Mouse (Mus musculus) lung, postnatal 36 days (tissue): ENCODE data around the gene Erg.

ENCODE experiments used
- DNase-seq: peaks from one replicate; pipeline ENCODE4 v3.0.0; 2022; ENCODE audit warnings: mixed read lengths

The Erg gene

DNA sequence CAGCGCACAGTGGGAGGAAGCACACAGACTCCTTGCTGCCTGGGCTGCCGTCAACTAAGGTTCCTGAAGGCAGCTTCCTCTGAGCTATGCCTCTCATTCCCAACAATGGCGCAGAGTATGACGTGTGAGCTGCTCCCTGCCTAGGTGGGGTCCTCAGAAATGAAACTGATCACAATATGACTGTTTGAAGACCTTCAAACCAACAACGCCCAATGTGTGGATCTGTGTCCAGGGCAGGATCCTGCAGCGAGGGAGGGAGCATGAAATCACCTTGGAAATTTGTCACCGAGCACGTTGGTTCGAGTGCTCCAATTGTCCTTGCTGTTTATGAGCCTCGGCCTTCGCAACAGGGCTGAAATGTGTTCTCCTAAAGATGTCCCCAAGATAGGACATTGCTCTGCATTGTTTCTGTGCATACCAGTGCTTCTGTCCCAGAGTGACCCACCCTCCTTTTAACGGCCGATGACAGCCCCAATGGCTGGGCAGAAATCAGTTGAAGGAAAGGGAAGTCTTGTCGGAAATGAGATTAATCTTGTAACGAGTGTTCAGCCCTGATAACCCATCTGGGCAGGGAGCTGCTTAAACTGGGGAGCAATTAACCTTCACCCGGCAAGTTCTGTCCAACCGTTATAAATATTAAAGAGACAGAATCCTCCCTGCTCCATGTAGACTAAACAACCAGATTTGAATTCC is 147.4 kb downstream of the Erg start:
- DNase-seq = peak; percentile 83

DNA sequence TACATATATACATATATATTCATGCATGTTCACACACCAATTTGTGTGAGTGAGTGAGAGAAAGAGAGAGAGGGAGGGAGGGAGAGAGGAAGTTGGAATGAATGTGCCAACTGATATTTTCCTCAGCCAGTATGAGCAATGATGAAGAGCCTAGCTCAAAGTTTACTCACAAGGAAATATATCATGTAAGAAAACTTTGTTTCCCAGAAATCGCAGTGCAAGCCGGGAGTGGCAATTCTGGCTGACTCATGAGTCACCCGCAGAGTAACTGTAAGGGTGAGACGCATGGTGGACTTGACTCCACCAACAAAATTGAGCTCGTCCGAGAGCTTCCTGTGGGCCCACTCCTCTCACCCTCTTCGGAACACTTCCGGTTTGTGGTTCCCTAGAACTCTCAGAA is 149.8 kb downstream of the Erg start:
- DNase-seq = no peak

DNA sequence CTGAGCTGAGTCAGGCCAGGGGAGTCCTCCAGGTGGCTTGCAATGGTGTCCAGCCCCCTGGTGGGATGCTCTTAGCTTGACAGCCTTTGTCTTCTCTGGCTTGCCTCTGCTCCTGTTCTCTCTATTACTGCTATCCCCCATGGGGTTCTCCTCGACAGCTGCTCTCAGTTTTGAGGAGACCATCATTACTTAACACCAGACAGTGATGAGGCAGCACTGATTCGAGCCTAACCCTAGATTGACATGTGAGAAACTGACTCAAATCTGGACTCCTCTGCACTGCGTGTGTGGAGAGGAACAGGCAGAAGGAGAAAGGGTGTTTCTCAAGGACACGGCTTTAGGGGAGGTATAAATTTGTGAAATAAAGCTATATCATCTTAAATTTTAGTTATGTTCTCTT is 150.3 kb downstream of the Erg start:
- DNase-seq = no peak

DNA sequence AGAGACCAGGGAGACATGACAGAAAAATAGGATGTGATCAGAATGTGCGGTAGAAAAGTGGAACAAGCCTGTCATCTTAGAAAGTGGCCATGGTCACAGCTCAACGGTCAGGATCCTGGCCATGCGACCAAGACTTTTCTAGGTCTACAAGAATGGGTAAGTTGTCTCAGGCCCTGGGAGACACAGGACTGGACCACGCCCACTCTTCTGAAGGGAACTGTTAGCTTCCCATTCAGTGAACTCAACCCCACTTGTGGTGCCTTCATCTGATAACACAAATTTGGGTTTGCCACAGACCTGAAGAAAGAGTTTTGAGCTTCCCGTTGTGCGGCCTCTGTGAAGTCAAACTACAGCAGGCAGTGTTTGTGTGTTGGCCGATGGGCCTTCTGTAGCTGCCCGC is 152.0 kb downstream of the Erg start:
- no peak for DNase-seq

DNA sequence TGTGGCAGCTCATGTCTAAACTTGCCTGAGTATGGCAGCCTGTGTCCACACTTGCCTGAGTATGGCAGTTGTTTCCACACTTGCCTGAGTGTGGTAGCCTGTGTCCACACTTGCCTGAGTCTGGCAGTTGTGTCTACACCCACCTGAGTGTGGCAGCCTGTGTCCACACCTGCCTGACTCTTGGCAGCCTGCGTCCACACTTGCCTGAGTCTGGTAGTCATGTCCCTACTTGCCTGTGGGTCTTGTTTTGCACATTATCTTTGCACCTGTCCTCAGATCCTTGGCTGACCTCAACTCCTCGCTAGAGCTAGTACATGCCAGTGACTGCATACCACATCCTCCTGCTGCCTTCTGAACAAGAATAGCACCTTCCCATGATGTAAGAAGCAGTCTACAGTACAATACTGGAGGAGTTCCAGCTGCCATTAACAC is 153.8 kb downstream of the Erg start:
- no peak for DNase-seq

DNA sequence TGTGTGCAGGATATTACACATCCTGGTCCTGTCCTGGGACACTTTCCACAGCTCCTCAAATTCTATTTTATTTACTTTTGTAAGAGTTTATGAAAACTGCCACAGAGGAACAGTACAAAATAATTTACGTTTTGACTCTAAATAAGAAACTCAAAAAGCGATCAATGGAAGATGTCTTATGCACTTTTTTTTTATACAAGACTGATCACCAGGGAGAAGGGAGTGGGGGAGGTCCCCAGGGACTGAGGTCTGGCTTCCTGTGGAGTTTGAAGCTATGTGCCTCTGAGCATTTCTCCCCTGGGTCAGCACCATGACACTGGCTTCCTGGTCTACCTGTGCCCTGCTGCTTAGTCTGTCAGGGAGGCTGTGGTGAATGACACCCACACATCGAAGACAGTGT is 156.5 kb downstream of the Erg start:
- no peak for DNase-seq

DNA sequence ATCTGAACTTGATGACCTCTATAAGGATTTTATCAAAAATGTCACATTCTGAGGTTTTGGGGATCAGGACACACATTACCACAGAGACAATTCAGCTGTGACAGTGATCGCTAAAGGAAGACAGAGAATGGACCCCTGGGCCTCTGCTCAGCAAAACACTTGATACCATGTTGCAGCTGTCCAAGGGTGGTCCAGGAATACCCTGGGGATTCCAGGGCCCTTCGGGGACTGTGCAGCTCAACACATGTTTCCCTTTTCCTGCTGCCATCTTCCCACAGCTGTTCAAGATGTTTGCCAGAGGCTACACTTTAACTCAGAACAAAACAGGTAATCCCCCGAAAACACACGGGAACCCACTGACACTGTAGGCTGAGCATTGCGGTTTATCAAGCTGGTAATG is 158.2 kb downstream of the Erg start:
- DNase-seq = no peak

DNA sequence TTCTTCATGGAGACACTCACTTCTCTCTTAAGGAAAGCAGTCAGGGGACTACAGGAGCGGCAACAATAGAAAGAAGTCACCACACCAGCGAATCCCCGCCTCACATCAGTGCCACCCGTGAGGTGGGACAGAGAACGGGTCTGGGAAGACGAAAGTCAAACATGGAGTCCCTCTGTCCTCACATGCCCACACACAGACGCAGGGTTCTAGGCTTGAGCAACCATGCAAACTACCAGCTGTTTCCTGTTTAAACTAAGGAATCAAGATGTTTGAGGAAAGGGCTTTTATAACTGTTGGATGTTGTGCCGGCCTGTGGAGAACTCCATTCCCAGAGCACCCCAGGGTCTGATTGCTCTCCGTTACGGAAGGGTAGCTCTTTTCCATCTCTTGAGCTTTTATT is 158.9 kb downstream of the Erg start:
- no peak for DNase-seq

DNA sequence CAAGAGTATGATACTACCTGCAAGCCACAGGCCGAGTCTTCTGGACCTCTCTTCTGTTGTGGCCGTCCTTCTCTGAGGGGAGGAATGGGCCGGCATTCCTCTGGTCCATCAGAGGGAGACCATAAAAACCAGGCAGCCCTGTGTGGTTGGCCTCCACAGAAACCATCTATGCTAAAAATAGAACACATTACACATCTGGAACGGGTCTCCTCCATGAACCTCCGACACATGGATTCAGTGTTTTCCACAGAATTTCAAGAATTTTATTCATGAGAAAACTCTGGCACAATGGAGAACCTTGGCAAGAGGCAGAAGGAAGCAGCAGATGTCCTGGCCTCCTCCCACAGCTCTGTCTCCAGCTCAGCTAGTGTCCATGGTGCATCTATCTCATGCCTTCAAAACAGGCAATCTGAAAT is 163.7 kb downstream of the Erg start:
- no peak for DNase-seq

DNA sequence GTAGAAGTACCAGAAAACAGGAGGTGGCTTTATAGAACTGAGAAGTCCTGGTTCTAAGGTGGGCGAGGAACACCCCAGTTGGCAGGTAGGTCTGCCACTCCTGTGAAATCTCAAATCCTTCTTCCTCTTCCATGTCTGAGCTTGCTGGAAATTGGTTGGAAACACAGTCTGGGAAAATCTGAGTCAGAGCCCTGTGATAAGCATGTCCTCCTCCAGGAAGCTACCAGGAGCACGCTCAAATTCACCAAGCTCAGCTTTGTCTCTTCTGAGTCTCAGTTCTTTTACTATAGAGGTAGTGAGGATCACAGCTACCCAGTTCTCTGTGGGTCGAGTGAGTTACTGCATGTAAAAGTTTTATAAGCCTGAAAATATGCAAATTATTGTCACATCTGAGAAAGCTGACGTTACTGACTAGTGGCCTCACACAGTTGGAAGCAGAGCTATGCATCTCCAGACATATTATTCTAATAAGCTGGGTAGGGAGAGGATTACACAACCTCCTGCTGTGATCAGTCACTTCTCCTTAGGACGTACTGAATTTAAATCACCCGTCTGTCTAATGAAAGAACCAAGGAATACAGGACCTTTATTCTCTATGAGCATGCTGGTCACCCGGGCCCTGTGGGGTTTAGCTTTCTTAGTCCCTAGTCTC is 165.0 kb downstream of the Erg start:
- DNase-seq = no peak

DNA sequence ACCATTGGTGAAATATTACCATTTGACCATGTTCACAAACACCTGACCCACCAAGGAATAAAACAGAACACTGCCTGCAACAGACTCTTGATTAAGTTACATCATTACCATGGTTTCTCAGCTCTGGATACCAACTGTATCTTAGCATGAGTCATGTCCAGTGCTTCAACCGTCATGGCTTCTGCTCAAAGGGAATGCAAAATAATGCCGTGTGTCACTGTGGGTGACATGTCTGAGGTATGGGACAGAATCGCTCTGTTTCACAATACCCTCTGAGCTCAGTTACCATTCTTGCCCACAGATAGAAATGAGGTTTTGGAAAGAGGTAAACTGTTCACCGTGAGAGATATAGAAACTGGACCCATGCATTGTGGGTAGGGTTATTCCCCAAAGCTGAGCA is 170.5 kb downstream of the Erg start:
- DNase-seq = no peak

DNA sequence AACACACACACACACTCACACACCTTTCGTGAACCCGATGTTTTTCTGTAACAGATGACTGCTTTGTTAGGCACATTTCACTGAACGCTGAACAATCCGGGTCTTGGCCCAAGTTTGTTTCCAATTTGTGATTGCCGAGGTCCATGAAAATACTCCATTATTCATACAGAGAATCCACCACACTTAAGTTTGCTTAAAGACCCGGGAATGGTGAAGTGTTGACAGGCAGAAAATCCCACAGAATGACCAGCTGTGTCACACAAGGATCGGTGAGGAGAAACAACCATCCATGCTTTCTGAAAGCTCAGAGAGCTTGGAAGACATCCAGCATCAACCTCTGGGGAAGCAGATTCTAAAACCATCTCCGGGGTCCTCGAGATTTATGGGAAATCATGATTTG is 171.0 kb downstream of the Erg start:
- no peak for DNase-seq

DNA sequence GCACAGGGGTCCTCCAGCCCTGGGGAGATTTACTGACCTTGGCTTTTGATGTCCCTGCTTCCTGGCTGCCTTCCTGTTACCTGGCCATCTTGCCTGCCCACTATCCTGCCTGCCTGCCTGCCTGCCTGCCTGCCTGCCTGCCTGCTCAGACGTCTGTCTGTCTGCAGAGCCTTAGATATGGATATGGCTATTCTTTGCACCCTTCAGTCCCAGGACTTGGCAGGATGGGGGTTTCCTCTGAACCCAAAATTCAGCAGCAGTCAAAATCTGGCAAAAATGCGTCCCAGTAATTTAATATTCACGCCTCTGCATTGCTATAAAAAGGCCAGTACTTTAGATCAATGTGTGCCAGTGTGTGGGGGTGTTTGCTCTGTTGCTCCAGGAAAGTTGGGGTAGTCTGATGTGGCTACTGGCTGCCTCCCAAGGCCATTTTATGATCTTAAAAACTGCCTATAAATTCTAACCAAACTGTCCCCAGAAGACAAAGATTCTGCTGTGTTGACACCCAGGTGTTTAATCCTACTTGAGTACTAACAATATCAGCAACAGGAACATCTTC is 172.9 kb downstream of the Erg start:
- no peak for DNase-seq

DNA sequence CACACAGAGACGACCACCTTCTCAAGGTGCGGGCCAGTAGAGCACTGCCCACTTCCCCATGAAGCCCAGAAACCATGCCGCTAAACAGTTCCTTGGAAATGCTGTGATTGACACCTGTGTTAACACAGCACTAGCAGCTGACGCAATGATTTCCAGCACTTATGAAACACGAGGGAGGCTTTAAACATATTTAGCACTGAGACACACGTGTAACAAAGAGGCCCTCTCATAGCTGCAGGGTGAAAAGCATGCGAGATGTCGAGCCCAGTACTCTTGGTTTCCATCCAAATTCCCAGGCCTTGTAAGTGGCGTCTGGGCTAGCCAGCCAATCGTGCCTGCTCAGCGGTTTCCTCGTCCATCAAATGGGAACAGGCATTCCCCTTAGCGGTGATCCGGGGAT is 178.3 kb downstream of the Erg start:
- no peak for DNase-seq

DNA sequence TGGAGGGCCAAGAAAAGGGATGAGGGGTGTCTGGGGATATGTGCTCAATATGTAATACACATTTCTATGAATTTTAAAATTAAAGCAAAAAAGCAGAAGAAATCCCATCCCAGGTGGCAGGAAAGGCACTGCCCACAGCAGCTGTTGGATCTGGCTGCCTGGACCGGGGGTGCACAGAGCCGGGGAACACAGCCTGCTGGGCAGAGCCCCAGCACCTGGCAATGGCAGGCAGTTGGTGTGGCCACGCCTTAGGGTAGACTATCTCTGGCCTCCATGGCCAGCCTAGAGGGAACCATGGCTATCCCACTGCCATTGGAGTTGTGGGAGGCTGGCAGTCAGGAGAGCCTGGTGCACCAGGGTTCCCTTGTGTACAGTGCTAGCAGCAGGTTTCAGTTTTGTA is 180.9 kb downstream of the Erg start:
- no peak for DNase-seq

DNA sequence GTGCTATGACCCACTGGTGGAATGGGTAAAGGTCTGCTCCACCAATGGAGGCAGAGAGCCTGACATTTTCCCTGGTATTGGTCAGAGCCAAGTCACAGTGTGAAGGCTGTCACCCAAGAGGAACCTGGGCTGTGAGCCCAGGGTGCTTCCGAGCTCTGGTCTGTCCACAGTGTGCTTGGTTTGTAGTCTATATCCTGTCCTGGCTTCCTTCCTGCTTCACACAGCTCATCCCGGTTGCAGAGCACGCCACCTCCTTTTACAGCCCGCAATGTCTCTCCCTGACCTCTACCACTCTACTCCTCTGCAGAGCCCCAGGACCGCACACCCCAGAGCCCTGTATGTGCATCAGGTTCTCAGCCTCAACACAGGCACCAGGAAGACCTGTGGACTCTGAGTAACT is 182.9 kb downstream of the Erg start:
- peak; percentile 68 for DNase-seq

DNA sequence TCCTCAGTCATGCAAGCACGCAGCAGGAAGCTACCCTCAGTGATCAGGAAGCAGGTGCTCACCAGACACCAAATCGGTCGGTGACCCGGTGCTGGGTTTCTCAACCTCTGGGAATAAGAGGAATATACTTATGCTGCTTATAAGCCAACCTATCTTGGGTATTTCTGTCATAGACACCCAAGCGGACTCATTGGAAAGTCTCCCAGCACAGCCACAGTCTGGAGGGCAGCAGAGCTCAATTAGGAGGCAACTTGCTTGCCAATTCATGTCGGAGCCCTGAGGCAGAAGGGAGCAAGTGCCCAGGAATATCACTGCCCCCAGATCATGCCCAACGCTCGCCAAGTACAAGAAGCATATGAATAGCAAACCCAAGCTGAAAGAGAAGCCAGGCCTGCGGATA is 184.5 kb downstream of the Erg start:
- DNase-seq = no peak

DNA sequence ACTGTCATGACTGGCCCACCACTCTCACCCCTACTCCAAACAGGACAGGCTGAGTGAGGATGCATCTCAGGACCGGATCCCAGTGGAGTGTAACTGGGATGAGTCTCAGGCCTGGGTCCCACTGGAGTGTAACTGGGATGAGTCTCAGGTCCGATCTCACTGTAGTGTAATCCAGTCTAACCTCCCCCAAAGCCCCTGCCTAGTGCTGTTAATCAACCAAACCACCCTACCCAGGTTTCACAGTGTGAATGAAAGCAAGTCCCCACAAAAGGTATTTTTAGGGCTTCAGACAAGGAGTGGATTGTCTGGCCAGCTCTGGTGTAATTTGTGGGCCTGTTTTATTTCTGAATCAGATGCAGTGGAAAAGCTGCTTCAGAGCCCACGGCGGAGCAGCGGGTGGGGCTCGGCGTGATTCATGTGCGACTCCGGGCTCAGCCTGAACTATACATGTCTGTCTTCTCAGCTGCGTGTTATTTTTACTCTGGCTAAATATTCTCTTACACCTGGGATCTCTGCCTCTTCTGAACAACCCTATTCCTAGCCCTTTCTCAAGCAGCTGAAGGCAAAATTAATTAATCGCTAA is 187.5 kb downstream of the Erg start:
- DNase-seq = no peak

DNA sequence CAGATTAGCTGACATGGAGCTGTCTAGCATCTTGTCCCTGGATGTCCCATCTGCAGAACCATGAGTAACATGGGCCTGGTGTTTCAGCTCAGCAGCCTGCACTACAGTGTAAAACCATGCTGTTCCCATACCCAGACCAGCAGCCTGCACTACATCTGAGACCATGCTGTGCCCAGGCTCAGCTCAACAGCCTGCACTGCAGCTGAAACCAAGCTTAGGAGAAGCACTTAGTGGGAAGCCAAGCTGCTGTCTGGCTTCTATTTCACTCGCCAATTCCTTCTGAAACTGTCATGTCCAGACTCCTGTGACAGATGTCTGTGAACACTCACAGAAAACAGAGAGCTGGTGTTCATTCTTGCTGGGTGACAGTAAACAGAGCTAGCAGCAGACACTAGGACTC is 195.6 kb downstream of the Erg start:
- no peak for DNase-seq

DNA sequence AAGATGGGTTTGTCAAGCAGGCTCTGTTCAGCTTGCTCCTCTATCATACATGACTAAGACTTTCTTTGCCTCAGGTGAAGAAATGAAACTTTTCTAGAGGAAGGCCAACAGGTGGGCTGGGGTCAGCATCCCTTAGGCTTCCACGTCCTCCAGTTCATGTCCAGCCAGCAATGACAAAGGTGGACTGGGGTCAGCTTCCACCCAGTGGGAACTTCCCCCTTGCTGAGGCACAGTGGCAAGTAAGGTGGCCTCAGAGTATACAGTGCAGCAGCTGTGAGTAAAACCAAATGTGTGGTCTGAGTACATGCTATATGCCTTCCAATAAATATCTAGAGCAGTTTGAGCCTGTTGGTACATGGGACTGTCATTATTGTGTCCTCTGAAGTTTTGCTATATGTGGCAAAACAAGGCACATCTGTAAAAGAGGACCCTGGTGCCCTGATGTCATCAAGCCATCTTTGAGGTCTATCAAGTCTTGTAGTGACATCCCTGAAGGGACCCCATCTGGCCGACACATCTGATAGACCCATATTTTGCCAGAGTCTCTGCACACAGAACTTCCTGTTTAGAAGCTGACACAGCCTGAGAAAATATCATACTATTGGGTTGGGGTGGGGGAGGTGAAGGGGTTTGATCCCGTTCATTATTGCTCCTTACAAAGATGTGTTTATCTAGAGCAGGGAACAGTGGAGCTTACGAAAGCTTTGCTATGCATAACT is 197.4 kb downstream of the Erg start:
- no peak for DNase-seq

DNA sequence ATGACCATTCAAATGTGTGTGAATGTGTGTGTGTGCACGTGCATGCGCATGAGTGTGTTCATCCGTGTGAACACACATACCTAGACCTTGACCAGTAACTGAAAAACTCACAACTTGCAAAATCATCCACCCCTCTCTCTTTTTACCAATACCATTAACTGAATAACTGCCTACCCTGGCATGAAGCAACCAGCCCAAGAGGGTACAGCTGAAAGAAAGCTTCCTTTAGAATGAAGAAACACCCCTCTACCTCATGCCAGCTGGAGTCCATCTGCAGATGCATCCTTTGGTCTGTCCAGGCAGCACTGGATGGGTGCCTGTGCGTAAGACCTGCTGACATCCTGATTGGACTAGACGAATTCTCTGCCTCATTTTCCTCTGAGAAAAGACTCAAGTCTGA is 198.1 kb downstream of the Erg start:
- no peak for DNase-seq

DNA sequence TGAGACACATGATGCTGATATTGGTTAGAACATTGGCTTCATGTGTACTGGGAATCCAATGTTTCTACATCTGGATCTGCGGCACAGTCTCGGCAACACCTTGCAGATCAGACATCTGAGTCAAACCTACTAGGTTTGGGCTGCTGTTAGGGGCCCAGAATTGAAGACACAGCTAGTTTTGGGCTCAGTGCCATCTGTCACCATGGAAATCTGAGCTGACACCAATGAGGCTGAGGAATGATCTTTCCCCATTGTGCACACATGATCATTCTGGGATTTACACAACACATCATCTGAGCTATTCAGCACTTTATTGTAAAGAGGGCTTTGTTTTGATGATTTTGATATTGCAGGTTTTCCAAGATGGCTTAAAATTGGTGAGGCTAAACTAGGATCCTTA is 199.4 kb downstream of the Erg start:
- DNase-seq = no peak

DNA sequence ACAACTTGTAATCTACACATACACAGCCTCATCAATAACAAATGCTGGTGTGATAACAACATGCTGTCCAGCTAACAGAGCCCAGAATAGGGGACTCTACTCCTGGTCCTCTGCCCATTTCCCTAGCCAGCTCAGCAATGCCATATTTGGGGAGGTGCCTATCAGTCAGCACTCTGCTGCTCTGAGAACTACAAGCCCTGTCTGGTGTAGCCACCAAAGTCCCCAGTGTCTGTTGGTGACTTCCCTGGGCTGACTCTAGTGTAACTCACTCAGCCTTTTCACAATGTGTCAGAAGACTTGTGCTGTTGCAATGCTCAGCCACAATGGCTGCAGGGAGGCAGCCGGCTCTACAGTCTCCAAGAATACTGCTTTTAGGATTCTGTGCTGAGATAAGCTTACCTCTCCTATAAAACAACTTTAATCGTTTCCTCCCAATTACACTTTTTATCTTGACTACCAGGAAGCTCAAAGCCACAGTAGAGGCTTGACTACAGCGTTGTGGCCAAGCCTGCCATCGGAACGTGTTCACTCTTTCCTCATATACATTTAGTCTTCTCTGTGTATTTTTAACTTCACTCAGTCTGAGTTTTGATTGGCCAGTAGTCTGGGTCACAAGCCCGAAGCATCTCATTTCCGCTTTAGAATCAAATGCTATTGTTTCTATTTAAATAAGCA is 201.0 kb downstream of the Erg start:
- no peak for DNase-seq
